9 mouse cellular contexts compared by ENCODE assay signal in genomic region chr1:134495991-134496390, GRCm38 (mm10). TPM values are rescaled to one million over a fixed set of nuclear protein-coding genes. Genes with fewer than 3 reads are reported as not detected.
DNase-seq lines count a peak whose midpoint lies in the region; ATAC-seq and TF ChIP-seq lines count a peak whose summit lies in the region.
"Had no signal": no experiment of that assay in that cellular context is flagged by ENCODE, and none has a peak within 500 bp of the region (broad histone marks: within the 10 kb centered on the region; RNA-seq: fewer than 3 reads in every experiment).

No protein-coding gene starts in this region.

- H3K36me3 ChIP-seq in hindbrain, embryonic 15.5 days: no peaks in the 10 kb centered on the region; the same call in 1 of the 2 replicates
- no peaks in the 10 kb centered on the region for H3K36me3 ChIP-seq in hindbrain, postnatal 0 days (ENCODE audit: insufficient read depth, low read length)
- no peaks in the 10 kb centered on the region for H3K36me3 ChIP-seq in kidney, embryonic 16.5 days (ENCODE audit: insufficient read depth, low read length)
- 0 out of 2 replicates have a peak, but pooled peaks cover under 1% of the 10 kb centered on the region for H3K36me3 ChIP-seq in midbrain, embryonic 16.5 days (ENCODE audit: control insufficient read depth, insufficient read depth, low read length)

- no peak overlapping the region for H3K27ac ChIP-seq in hindbrain, embryonic 15.5 days (replicated peaks)
- H3K27ac ChIP-seq in hindbrain, postnatal 0 days: no peak overlapping the region
- H3K27ac ChIP-seq in kidney, embryonic 16.5 days (ENCODE audit: low read length): no peak overlapping the region
- H3K27ac ChIP-seq in midbrain, embryonic 16.5 days (ENCODE audit: low read length): no peak overlapping the region

- H3K9ac ChIP-seq in hindbrain, embryonic 15.5 days: 0 out of 2 replicates have a peak overlapping the region, but pooled peaks have one; percentile 71
- no peak overlapping the region for H3K9ac ChIP-seq in hindbrain, postnatal 0 days (replicated peaks; ENCODE audit: low read length)
- H3K9ac ChIP-seq in kidney, embryonic 16.5 days (replicated peaks; ENCODE audit: low read length): no peak overlapping the region
- no peak overlapping the region for H3K9ac ChIP-seq in midbrain, embryonic 16.5 days (ENCODE audit: low read depth, low read length)

- H3K9me3 ChIP-seq in hindbrain, embryonic 15.5 days: no peaks in the 10 kb centered on the region
- no peaks in the 10 kb centered on the region for H3K9me3 ChIP-seq in hindbrain, postnatal 0 days (ENCODE audit: low read length)
- no peaks in the 10 kb centered on the region for H3K9me3 ChIP-seq in kidney, embryonic 16.5 days (ENCODE audit: low read length)
- no peaks in the 10 kb centered on the region for H3K9me3 ChIP-seq in midbrain, embryonic 16.5 days (replicated peaks; ENCODE audit: control insufficient read depth, low read length, poor library complexity, severe bottlenecking)

- peaks cover 17% of the 10 kb centered on the region for H3K4me1 ChIP-seq in hindbrain, embryonic 15.5 days (replicated peaks)
- H3K4me1 ChIP-seq in hindbrain, postnatal 0 days (ENCODE audit: insufficient read depth, low read length): no peaks in the 10 kb centered on the region
- H3K4me1 ChIP-seq in kidney, embryonic 16.5 days (ENCODE audit: insufficient read depth, low read length): peaks cover 18% of the 10 kb centered on the region
- peaks cover 15% of the 10 kb centered on the region for H3K4me1 ChIP-seq in midbrain, embryonic 16.5 days (ENCODE audit: control insufficient read depth, insufficient read depth, low read length)

- no peaks in the 10 kb centered on the region for H3K27me3 ChIP-seq in hindbrain, embryonic 15.5 days
- H3K27me3 ChIP-seq in hindbrain, postnatal 0 days (ENCODE audit: insufficient read depth, low read length): no peaks in the 10 kb centered on the region
- H3K27me3 ChIP-seq in kidney, embryonic 16.5 days (ENCODE audit: insufficient read depth, low read length): no peaks in the 10 kb centered on the region
- H3K27me3 ChIP-seq in midbrain, embryonic 16.5 days (ENCODE audit: control insufficient read depth, insufficient read depth, low read depth, low read length): no peaks in the 10 kb centered on the region

- TF ChIP-seq CTCF in hindbrain, postnatal 0 days (IDR thresholded peaks at IDR 0.05; ENCODE audit: low read depth): no peak

- peak overlapping the region; percentile 74 for H3K4me2 ChIP-seq in hindbrain, embryonic 15.5 days
- H3K4me2 ChIP-seq in hindbrain, postnatal 0 days (ENCODE audit: low read depth, low read length): no peak overlapping the region
- H3K4me2 ChIP-seq in kidney, embryonic 16.5 days (replicated peaks; ENCODE audit: low read depth, low read length): peak overlapping the region; percentile 83
- peak overlapping the region; percentile 73; the same call in 1 of the 2 replicates for H3K4me2 ChIP-seq in midbrain, embryonic 16.5 days (ENCODE audit: low read length)

- no peak for DNase-seq in hindbrain, postnatal 0 days (ENCODE audit: low spot score)
- DNase-seq in adrenal gland, postnatal 25 days: peak; percentile 26
- no peak for DNase-seq in Muller cell, postnatal 12 days (ENCODE audit: inconsistent ontology term)
- no peak for DNase-seq in layer of hippocampus, postnatal 36 days
- DNase-seq in layer of hippocampus, adult 18-20 months (ENCODE audit: low spot score in 2 of 2): no peak

- 91% methylated on average over 10 of the region's 10 CpGs for WGBS in hindbrain, embryonic 15.5 days
- whole genome bisulfite sequencing in hindbrain, postnatal 0 days: 87% methylated on average over 10 of the region's 10 CpGs
- WGBS in kidney, embryonic 16.5 days: 80% methylated on average over 10 of the region's 10 CpGs
- 87% methylated on average over 10 of the region's 10 CpGs for WGBS in midbrain, embryonic 16.5 days

- no peak overlapping the region for H3K4me3 ChIP-seq in hindbrain, embryonic 15.5 days
- H3K4me3 ChIP-seq in hindbrain, postnatal 0 days (ENCODE audit: low read length): no peak overlapping the region
- H3K4me3 ChIP-seq in kidney, embryonic 16.5 days (ENCODE audit: low read length): peak overlapping the region; percentile 88
- no peak overlapping the region for H3K4me3 ChIP-seq in midbrain, embryonic 16.5 days (ENCODE audit: low read depth, low read length)

- ATAC-seq in hindbrain, embryonic 15.5 days (ENCODE audit: low FRiP score, low read depth): no peak
- ATAC-seq in hindbrain, postnatal 0 days: no peak
- ATAC-seq in kidney, embryonic 16.5 days (ENCODE audit: low FRiP score, low TSS enrichment): no peak
- no peak for ATAC-seq in midbrain, embryonic 16.5 days

RNA-seq across cellular contexts. Expression of gene Rabif, which starts 1.5 kb away (rescaled TPM):
- polyA plus RNA-seq in hindbrain, embryonic 15.5 days (2015; fragmentation: Nextera tagmentation; extraction: Ambion mirVana): 72.4 and 73.1 TPM in 2 replicates
- total RNA-seq in hindbrain, postnatal 0 days (2014; rRNA removed): 32.8 and 37.6 TPM in 2 replicates
- 68.6 and 69.2 TPM in 2 replicates for polyA plus RNA-seq in hindbrain, postnatal 0 days (2015; fragmentation: Nextera tagmentation; extraction: Ambion mirVana)
- total RNA-seq in adrenal gland, postnatal 25 days (2021): 34.1 and 38.4 TPM in 2 replicates
- polyA plus RNA-seq in kidney, embryonic 16.5 days (2015; fragmentation: Nextera tagmentation; extraction: Ambion mirVana): 46.9 and 47.0 TPM in 2 replicates
- polyA plus RNA-seq in midbrain, embryonic 16.5 days (2015; fragmentation: Nextera tagmentation; extraction: Ambion mirVana): 73.3 and 78.5 TPM in 2 replicates
- 10 to 100 TPM; 25.2 to 26.1 TPM for total RNA-seq in layer of hippocampus, postnatal 36 days (2021)
- 10 to 100 TPM; 22.3 to 25.3 TPM for total RNA-seq in layer of hippocampus, adult 18-20 months (2021)

RNA-seq across cellular contexts. Expression of gene Klhl12, which starts 40.7 kb away (rescaled TPM):
- polyA plus RNA-seq in hindbrain, embryonic 15.5 days (2015; fragmentation: Nextera tagmentation; extraction: Ambion mirVana): 38.0 and 38.2 TPM in 2 replicates
- total RNA-seq in hindbrain, postnatal 0 days (2014; rRNA removed): 25.6 and 28.5 TPM in 2 replicates
- 35.1 and 36.9 TPM in 2 replicates for polyA plus RNA-seq in hindbrain, postnatal 0 days (2015; fragmentation: Nextera tagmentation; extraction: Ambion mirVana)
- 20.1 and 24.9 TPM in 2 replicates for total RNA-seq in adrenal gland, postnatal 25 days (2021)
- 32.4 and 35.4 TPM in 2 replicates for polyA plus RNA-seq in kidney, embryonic 16.5 days (2015; fragmentation: Nextera tagmentation; extraction: Ambion mirVana)
- polyA plus RNA-seq in midbrain, embryonic 16.5 days (2015; fragmentation: Nextera tagmentation; extraction: Ambion mirVana): 37.6 and 37.9 TPM in 2 replicates
- 10 to 100 TPM; 43.8 to 44.9 TPM for total RNA-seq in layer of hippocampus, postnatal 36 days (2021)
- 10 to 100 TPM; 40.7 to 44.8 TPM for total RNA-seq in layer of hippocampus, adult 18-20 months (2021)

RNA-seq across cellular contexts. Expression of gene Mgat4e, which starts 53.5 kb away (rescaled TPM):
- polyA plus RNA-seq in hindbrain, embryonic 15.5 days (2015; fragmentation: Nextera tagmentation; extraction: Ambion mirVana): not detected in 2 replicates
- total RNA-seq in hindbrain, postnatal 0 days (2014; rRNA removed): 0.18 TPM in 1 of 2 replicates, not detected in the other
- not detected in 2 replicates for polyA plus RNA-seq in hindbrain, postnatal 0 days (2015; fragmentation: Nextera tagmentation; extraction: Ambion mirVana)
- not detected in 2 replicates for total RNA-seq in adrenal gland, postnatal 25 days (2021)
- polyA plus RNA-seq in kidney, embryonic 16.5 days (2015; fragmentation: Nextera tagmentation; extraction: Ambion mirVana): not detected in 2 replicates
- polyA plus RNA-seq in midbrain, embryonic 16.5 days (2015; fragmentation: Nextera tagmentation; extraction: Ambion mirVana): not detected in 2 replicates
- total RNA-seq in layer of hippocampus, postnatal 36 days (2021): not detected
- under 1 TPM in 1 of 2 experiments, not detected in 1; 0.22 TPM for total RNA-seq in layer of hippocampus, adult 18-20 months (2021)
- polyA plus RNA-seq: thymus, postnatal 0 days had no signal
